Mouse (Mus musculus) brain, embryonic 14.5 days (tissue): Measurements from ENCODE around the gene Pbx4.

Source experiments
- CTCF ChIP-seq: fragments of 200-500 bp; IDR thresholded peaks from 2 replicates; pipeline ENCODE4 v1.5.1; 2012; ENCODE audit warnings: inconsistent platforms, mild to moderate bottlenecking, moderate library complexity, borderline replicate concordance; ENCODE audit not compliant: insufficient read depth, insufficient read length; ENCODE audit errors: extremely low read depth
- POLR2A ChIP-seq: fragments of 200-500 bp; IDR thresholded peaks from 2 replicates; pipeline ENCODE4 v1.6.1; 2012; ENCODE audit warnings: mild to moderate bottlenecking, inconsistent platforms, borderline replicate concordance; ENCODE audit not compliant: poor library complexity, insufficient read depth, insufficient read length, severe bottlenecking; ENCODE audit errors: extremely low read depth

GRCm38 (mm10) chr8:69887289-69888243, 55.3 kb downstream of the Pbx4 start, which contains the start of gene Cilp2:
- TF ChIP-seq POLR2A (no peak), CTCF (no peak)
